Mouse (Mus musculus): ENCODE measurements around the gene Fmnl3.

DNA sequence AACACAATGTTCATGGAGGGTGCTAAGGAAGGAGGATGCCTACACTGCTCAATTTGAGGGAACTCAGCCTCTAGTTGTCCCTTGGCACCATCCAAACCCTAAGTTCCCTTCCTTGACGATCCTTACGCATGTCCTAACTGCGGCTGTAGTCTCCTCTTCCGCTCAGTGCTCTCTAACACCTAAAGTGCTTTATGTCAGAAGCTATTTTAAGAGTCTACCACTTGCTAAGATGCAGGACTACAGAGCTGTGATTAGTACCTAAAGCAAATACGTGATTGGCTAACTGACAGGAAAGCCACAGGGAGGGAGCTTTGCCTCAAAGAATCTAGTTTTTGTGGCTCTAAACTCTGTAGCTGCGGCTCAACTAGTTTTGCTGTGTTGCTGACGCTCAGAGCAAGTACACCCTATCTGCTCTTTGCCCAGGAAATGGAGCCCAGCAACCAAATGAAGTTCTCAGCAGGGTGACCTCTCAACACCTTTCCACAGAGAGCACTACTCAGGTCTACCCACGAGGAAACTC is 34.4 kb downstream of the Fmnl3 start:
- TF ChIP-seq GATA1 (IDR thresholded peaks at IDR 0.05; ENCODE audit: low read length), result no peak
- no peak for TF ChIP-seq TAL1 (IDR thresholded peaks at IDR 0.05; ENCODE audit: low read length)

Data from erythroblast, embryonic 14.5 days (primary cell).